Mouse (Mus musculus) brain, embryonic 14.5 days (tissue): ENCODE measurements at regions not wholly inside any gene's neighbourhood (a gene's known extent, or its start where the extent isn't known, plus 50 kb on each side); places are given as distances from the start of the nearest gene placed in this dataset.

Experiments used
- CTCF ChIP-seq: fragments of 200-500 bp; IDR thresholded peaks from 2 replicates; pipeline ENCODE4 v1.5.1; 2012; ENCODE audit warnings: inconsistent platforms, mild to moderate bottlenecking, moderate library complexity, borderline replicate concordance; ENCODE audit not compliant: insufficient read depth, insufficient read length; ENCODE audit errors: extremely low read depth
- POLR2A ChIP-seq: fragments of 200-500 bp; IDR thresholded peaks from 2 replicates; pipeline ENCODE4 v1.6.1; 2012; ENCODE audit warnings: mild to moderate bottlenecking, inconsistent platforms, borderline replicate concordance; ENCODE audit not compliant: poor library complexity, insufficient read depth, insufficient read length, severe bottlenecking; ENCODE audit errors: extremely low read depth

GRCm38 (mm10) chr13:91326834-91327233, 103.1 kb upstream of the Atg10 start:
- TF ChIP-seq POLR2A: no peak
- TF ChIP-seq CTCF: no peak
